Mouse (Mus musculus): ENCODE data around the gene Cyp2c23. TPM values are rescaled to one million over a fixed set of nuclear protein-coding genes. Genes with fewer than 3 reads are reported as not detected.

Gene Cyp2c23
- polyA plus RNA-seq, 1 experiment from 2014 or later, result 0.09 TPM

GRCm38 (mm10) chr19:43972129-43972528 is 56.9 kb downstream of the Cyp2c23 start:
- WGBS (ENCODE audit: missing documents), result 93% methylated on average over 8 of the region's 8 CpGs
- no peaks in the 10 kb centered on the region for H3K36me3 ChIP-seq (ENCODE audit: inconsistent target)
- no peak overlapping the region for H3K27ac ChIP-seq
- H3K79me2 ChIP-seq (ENCODE audit: inconsistent target), result no peaks in the 10 kb centered on the region
- H3K4me3 ChIP-seq (ENCODE audit: inconsistent target), result no peak overlapping the region

GRCm38 (mm10) chr19:43968436-43969026 is 60.5 kb downstream of the Cyp2c23 start:
- 87% methylated on average over 8 of the region's 11 CpGs for WGBS (ENCODE audit: missing documents)
- H3K79me2 ChIP-seq (ENCODE audit: inconsistent target), result no peaks in the 10 kb centered on the region

GRCm38 (mm10) chr19:43966481-43966880 is 62.5 kb downstream of the Cyp2c23 start:
- Histone ChIP-seq H3K4me3 (ENCODE audit: inconsistent target) (no peak overlapping the region), H3K36me3 (ENCODE audit: inconsistent target) (no peaks in the 10 kb centered on the region)
- 100% methylated on average over 2 of the region's 2 CpGs for WGBS (ENCODE audit: missing documents)

More at GRCm38 (mm10) chr19:43968436-43969026, 60.5 kb downstream of the Cyp2c23 start:
- Histone ChIP-seq H3K36me3 (ENCODE audit: inconsistent target) (no peaks in the 10 kb centered on the region), H3K27ac (no peak overlapping the region), H3K4me3 (ENCODE audit: inconsistent target) (no peak overlapping the region)

GRCm38 (mm10) chr19:43965496-43966085 is 63.4 kb downstream of the Cyp2c23 start:
- Histone ChIP-seq H3K4me3 (ENCODE audit: inconsistent target) (no peak overlapping the region; the same call in 1 of the 2 replicates), H3K27ac (peak overlapping the region; percentile 85), H3K36me3 (ENCODE audit: inconsistent target) (no peaks in the 10 kb centered on the region), H3K79me2 (ENCODE audit: inconsistent target) (no peaks in the 10 kb centered on the region)
- 15% methylated on average over 11 of the region's 11 CpGs for WGBS (ENCODE audit: missing documents)

More at GRCm38 (mm10) chr19:43966481-43966880, 62.5 kb downstream of the Cyp2c23 start:
- Histone ChIP-seq H3K79me2 (ENCODE audit: inconsistent target) (no peaks in the 10 kb centered on the region), H3K27ac (no peak overlapping the region)

GRCm38 (mm10) chr19:43962795-43963194 is 66.2 kb downstream of the Cyp2c23 start:
- 90% methylated on average over 9 of the region's 9 CpGs for WGBS (ENCODE audit: missing documents)
- Histone ChIP-seq H3K79me2 (ENCODE audit: inconsistent target) (no peaks in the 10 kb centered on the region), H3K27ac (no peak overlapping the region), H3K36me3 (ENCODE audit: inconsistent target) (no peaks in the 10 kb centered on the region), H3K4me3 (ENCODE audit: inconsistent target) (no peak overlapping the region)

- no peak overlapping the region for H3K4me3 ChIP-seq (ENCODE audit: inconsistent target)
- 95% methylated on average over 2 of the region's 2 CpGs for WGBS (ENCODE audit: missing documents)
- no peaks in the 10 kb centered on the region for H3K36me3 ChIP-seq (ENCODE audit: inconsistent target)
- H3K79me2 ChIP-seq (ENCODE audit: inconsistent target), result no peaks in the 10 kb centered on the region
- H3K27ac ChIP-seq, result no peak overlapping the region
Measured at GRCm38 (mm10) chr19:43961185-43961584, 67.8 kb downstream of the Cyp2c23 start.

GRCm38 (mm10) chr19:43960014-43960413 is 69.0 kb downstream of the Cyp2c23 start:
- Histone ChIP-seq H3K4me3 (ENCODE audit: inconsistent target) (no peak overlapping the region), H3K36me3 (ENCODE audit: inconsistent target) (no peaks in the 10 kb centered on the region), H3K27ac (no peak overlapping the region), H3K79me2 (ENCODE audit: inconsistent target) (no peaks in the 10 kb centered on the region)
- WGBS (ENCODE audit: missing documents), result 92% methylated on average over 11 of the region's 11 CpGs

- H3K79me2 ChIP-seq (ENCODE audit: inconsistent target), result no peaks in the 10 kb centered on the region
- no peaks in the 10 kb centered on the region for H3K36me3 ChIP-seq (ENCODE audit: inconsistent target)
- H3K27ac ChIP-seq, result no peak overlapping the region
- WGBS (ENCODE audit: missing documents), result 19% methylated on average over 2 of the region's 2 CpGs
- no peak overlapping the region for H3K4me3 ChIP-seq (ENCODE audit: inconsistent target)
Measured at GRCm38 (mm10) chr19:43959162-43959561, 69.8 kb downstream of the Cyp2c23 start.

- 93% methylated on average over 4 of the region's 4 CpGs for WGBS (ENCODE audit: missing documents)
- Histone ChIP-seq H3K27ac (no peak overlapping the region), H3K79me2 (ENCODE audit: inconsistent target) (no peaks in the 10 kb centered on the region), H3K36me3 (ENCODE audit: inconsistent target) (no peaks in the 10 kb centered on the region), H3K4me3 (ENCODE audit: inconsistent target) (no peak overlapping the region)
Measured at GRCm38 (mm10) chr19:43957881-43958280, 71.1 kb downstream of the Cyp2c23 start.

GRCm38 (mm10) chr19:43957402-43957801 is 71.6 kb downstream of the Cyp2c23 start:
- no peak overlapping the region for H3K27ac ChIP-seq
- no peak overlapping the region for H3K4me3 ChIP-seq (ENCODE audit: inconsistent target)
- H3K79me2 ChIP-seq (ENCODE audit: inconsistent target), result no peaks in the 10 kb centered on the region
- no peaks in the 10 kb centered on the region for H3K36me3 ChIP-seq (ENCODE audit: inconsistent target)
- 84% methylated on average over 4 of the region's 4 CpGs for WGBS (ENCODE audit: missing documents)

GRCm38 (mm10) chr19:43955266-43955665 is 73.7 kb downstream of the Cyp2c23 start:
- H3K36me3 ChIP-seq (ENCODE audit: inconsistent target), result no peaks in the 10 kb centered on the region
- H3K4me3 ChIP-seq (ENCODE audit: inconsistent target), result no peak overlapping the region
- WGBS (ENCODE audit: missing documents), result 60% methylated on average over 5 of the region's 5 CpGs
- no peak overlapping the region for H3K27ac ChIP-seq
- H3K79me2 ChIP-seq (ENCODE audit: inconsistent target), result no peaks in the 10 kb centered on the region

Other genes starting within 250 kb of the Cyp2c23 start
- 0.04 TPM in 2 of 3 replicates, not detected in the other for gene Abcc2, start 247.0 kb downstream of the Cyp2c23 start, polyA plus RNA-seq (2018)
- gene Dnmbp, start 89.0 kb downstream of the Cyp2c23 start, polyA plus RNA-seq (2018), result 10.0 to 13.6 TPM (median 12.2 TPM) in 3 replicates
- 0.11 TPM in 1 of 3 replicates, not detected in the others for gene Cpn1, start 42.7 kb downstream of the Cyp2c23 start, polyA plus RNA-seq (2018)
- gene Erlin1, start 40.6 kb upstream of the Cyp2c23 start, polyA plus RNA-seq (2018), result 27.9 to 30.5 TPM (median 29.9 TPM) in 3 replicates
- gene Chuk, start 78.3 kb upstream of the Cyp2c23 start, polyA plus RNA-seq (2018), result 20.5 to 49.0 TPM (median 40.3 TPM) in 3 replicates
- 12.7 to 13.8 TPM (median 12.9 TPM) in 3 replicates for gene Cwf19l1, start 106.7 kb upstream of the Cyp2c23 start, polyA plus RNA-seq (2018)
- gene Bloc1s2, start 117.2 kb upstream of the Cyp2c23 start, polyA plus RNA-seq (2018), result 26.5 to 60.1 TPM (median 52.8 TPM) in 3 replicates
- gene Pkd2l1, start 163.2 kb upstream of the Cyp2c23 start, polyA plus RNA-seq (2018), result not detected in 3 replicates
- gene Scd3, start 174.1 kb upstream of the Cyp2c23 start, polyA plus RNA-seq (2018), result not detected in 3 replicates